Mouse (Mus musculus): ENCODE data around the gene Ndufv2.

Ndufv2 gene

GRCm38 (mm10) chr17:66101380-66102330 lies at the start of gene Ndufv2:
TSS of gene Ndufv2 (minus strand) at chr17:66101559.
- DNase-seq = peak; percentile 93

GRCm38 (mm10) chr17:66131212-66131611 lies 29.9 kb upstream of the Ndufv2 start:
- DNase-seq = no peak

GRCm38 (mm10) chr17:66130371-66130770 lies 29.0 kb upstream of the Ndufv2 start:
- DNase-seq = no peak

GRCm38 (mm10) chr17:66125211-66125610 lies 23.9 kb upstream of the Ndufv2 start:
- no peak for DNase-seq

GRCm38 (mm10) chr17:66123816-66124610 lies 22.7 kb upstream of the Ndufv2 start:
- no peak for DNase-seq

- DNase-seq = peak; percentile 97
Observed at GRCm38 (mm10) chr17:66123066-66123815, 21.9 kb upstream of the Ndufv2 start, which contains the start of gene Ddx11. TSS of gene Ddx11 (plus strand) at chr17:66123520.

- DNase-seq = no peak
Observed at GRCm38 (mm10) chr17:66120701-66121100, 19.3 kb upstream of the Ndufv2 start.

- DNase-seq = no peak
Observed at GRCm38 (mm10) chr17:66118991-66119390, 17.6 kb upstream of the Ndufv2 start.

- DNase-seq = no peak
Observed at GRCm38 (mm10) chr17:66112166-66112565, 10.8 kb upstream of the Ndufv2 start.

- DNase-seq = peak; percentile 91
Observed at GRCm38 (mm10) chr17:66111402-66111959, 10.1 kb upstream of the Ndufv2 start, which contains the start of gene Washc1. TSS of gene Washc1 (plus strand) at chr17:66111545.

GRCm38 (mm10) chr17:66110746-66111145 lies 9.4 kb upstream of the Ndufv2 start:
- no peak for DNase-seq

GRCm38 (mm10) chr17:66108198-66108597 lies 6.8 kb upstream of the Ndufv2 start:
- DNase-seq = no peak

- no peak for DNase-seq
Observed at GRCm38 (mm10) chr17:66107466-66107865, 6.1 kb upstream of the Ndufv2 start.

GRCm38 (mm10) chr17:66106601-66107267 lies 5.4 kb upstream of the Ndufv2 start:
- DNase-seq = peak; percentile 57

- no peak for DNase-seq
Observed at GRCm38 (mm10) chr17:66104076-66104475, 2.7 kb upstream of the Ndufv2 start.

GRCm38 (mm10) chr17:66100566-66101379 lies 586 bp downstream of the Ndufv2 start:
- no peak for DNase-seq

GRCm38 (mm10) chr17:66092664-66093063 lies 8.7 kb downstream of the Ndufv2 start:
- no peak for DNase-seq

- DNase-seq = no peak
Observed at GRCm38 (mm10) chr17:66092065-66092464, 9.3 kb downstream of the Ndufv2 start.

GRCm38 (mm10) chr17:66091392-66091791 lies 10.0 kb downstream of the Ndufv2 start:
- DNase-seq = no peak

- no peak for DNase-seq
Observed at GRCm38 (mm10) chr17:66090251-66090650, 11.1 kb downstream of the Ndufv2 start.

GRCm38 (mm10) chr17:66085038-66085437 lies 16.3 kb downstream of the Ndufv2 start:
- no peak for DNase-seq

All from right cerebral cortex, postnatal 14 days (tissue).